Mouse (Mus musculus) mature B cell (primary cell): ENCODE data around the gene Angptl4.

Experiments
- in situ Hi-C: fragments of 300-500 bp; cut with MboI; formaldehyde crosslinking; loops from 2 replicates; pipeline ENCODE4 v1.14.3; 2019

Gene Angptl4

DNA sequence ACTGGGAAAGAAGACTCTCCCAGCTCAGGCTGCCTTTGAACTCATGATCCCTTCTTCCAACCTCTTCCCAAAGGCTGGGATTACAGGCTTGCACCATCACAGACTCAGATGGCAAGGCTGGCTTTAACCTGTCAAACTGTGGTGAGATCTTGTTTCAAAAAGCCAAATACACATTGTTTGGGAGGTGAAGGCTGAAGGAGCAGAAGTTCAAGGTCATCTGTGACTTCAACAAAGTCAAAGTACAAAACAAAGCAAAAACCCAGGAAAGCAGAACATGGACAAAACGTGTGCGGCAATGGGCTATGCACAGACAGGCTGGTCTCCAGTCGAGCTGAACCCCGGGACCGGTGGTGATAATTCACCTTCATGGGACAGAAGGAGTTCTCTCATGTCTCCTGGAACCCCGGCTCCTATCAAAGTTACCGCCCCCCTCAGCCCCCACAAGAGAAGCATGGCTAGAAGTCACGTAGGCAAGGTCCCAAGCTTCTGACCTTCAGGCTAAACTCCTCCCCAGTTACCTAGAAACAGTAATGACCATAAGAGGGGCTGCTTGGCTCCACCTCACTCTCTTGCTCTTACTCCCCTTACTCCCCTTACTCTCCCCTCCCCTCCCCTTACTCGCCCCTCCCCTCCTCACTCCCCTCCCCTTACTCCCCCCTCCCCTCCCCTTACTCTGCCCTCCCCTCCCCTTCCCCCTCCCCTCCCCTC lies 25.7 kb upstream of the Angptl4 start:
- in situ Hi-C loops, result loop anchor here (25.0 kb wide), 1 partner anchor 370 kb away; the partner anchor contains the start of gene Actl9

DNA sequence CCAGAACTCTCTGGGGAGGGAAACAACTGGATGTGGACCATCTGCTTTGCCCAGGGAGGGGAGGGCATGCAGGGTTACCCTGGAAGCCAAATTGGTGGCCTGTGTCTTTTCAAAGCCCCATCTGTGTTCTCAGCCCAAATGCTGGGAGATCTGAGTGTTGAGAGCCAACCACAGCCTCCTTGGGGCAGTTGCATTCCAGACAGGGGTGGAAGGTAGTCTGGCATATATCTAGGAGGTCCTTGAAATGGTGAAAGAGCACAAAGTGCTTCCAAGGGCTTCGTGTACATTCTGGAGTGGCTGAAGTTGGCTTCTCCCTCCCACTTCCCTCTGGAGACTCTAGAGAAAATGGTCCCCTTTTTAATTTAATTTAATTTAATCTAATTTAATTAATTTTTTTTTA lies 23.1 kb upstream of the Angptl4 start:
- in situ Hi-C loops, result loop anchor here (25.0 kb wide), 1 partner anchor 367 kb away; the partner anchor contains the start of gene Actl9

- in situ Hi-C loops, result loop anchor here (25.0 kb wide), 1 partner anchor 367 kb away; the partner anchor contains the start of gene Actl9
Observed at GRCm38 (mm10) chr17:33804205-33804604, 22.6 kb upstream of the Angptl4 start.

DNA sequence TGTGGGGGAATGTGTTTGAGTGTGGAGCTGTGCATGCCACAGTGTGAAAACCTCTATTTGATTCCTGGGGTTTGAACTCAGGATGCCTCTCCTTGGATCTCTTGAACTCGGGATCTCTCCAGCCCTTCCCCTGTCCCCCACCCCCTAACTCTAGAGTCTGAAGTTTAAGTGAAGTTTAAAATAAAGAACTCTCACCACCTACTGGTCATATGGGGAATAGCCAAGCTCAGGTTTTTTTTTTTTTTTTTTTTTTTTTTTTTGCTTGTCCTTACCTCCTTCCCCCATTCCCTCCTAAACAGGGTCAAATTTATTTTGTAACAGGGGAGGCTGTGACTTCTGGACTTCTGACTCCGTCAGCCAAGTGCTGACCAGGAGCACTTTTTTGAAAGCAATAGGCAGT lies 20.6 kb upstream of the Angptl4 start:
- in situ Hi-C loops, result loop anchor here (25.0 kb wide), 1 partner anchor 365 kb away; the partner anchor contains the start of gene Actl9

DNA sequence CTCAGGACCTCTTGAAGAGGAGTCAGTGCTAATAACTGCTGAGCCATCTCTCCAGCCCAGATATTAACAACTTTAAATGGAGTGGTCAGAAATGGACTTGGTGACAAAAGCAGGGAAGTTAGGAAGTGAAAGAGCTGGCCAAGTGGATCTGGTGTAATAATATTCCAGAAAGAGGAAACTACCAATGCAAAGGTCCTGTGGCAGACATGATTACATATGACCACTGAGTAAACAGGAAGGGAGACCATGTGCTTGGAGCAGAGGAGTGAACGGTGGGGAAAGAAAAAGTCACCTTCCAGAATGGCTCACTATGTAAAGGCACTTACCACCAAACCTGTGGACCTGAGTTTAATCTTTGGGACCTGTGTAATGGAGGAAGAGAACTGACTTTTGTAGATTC lies 17.6 kb upstream of the Angptl4 start:
- in situ Hi-C loops, result no loop called here

- in situ Hi-C loops, result no loop called here
Observed at GRCm38 (mm10) chr17:33798306-33798705, 16.7 kb upstream of the Angptl4 start.

GRCm38 (mm10) chr17:33788732-33789131 lies 7.1 kb upstream of the Angptl4 start:
- in situ Hi-C loops, result no loop called here

- in situ Hi-C loops, result no loop called here
Observed at GRCm38 (mm10) chr17:33786375-33786774, 4.7 kb upstream of the Angptl4 start.

- in situ Hi-C loops, result no loop called here
Observed at GRCm38 (mm10) chr17:33784939-33785338, 3.3 kb upstream of the Angptl4 start.

- in situ Hi-C loops, result no loop called here
Observed at GRCm38 (mm10) chr17:33783408-33783807, 1.8 kb upstream of the Angptl4 start.

- in situ Hi-C loops, result no loop called here
Observed at GRCm38 (mm10) chr17:33782067-33782466, 437 bp upstream of the Angptl4 start.

DNA sequence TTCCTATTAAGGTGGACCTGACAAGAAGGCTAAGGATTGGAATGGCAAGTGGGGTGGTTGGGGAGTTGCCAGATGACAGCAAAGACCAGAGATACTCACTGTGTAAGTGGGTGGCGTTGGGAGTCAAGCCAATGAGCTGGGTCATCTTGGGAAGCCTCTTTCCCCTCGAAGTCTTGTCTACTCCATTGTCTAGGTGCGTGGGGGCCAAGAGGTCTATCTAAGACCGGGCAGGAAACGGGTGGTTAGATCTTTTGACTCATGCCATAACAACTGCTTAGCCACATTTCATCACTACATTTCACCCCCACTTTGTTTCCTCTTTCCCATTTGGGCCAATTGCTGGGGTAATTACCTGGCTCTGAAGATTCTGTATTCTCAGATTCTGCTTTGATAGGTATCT lies 1.2 kb downstream of the Angptl4 start:
- in situ Hi-C loops, result no loop called here

- in situ Hi-C loops, result no loop called here
Observed at GRCm38 (mm10) chr17:33779967-33780295, 1.7 kb downstream of the Angptl4 start.

- in situ Hi-C loops, result no loop called here
Observed at GRCm38 (mm10) chr17:33779271-33779966, 2.2 kb downstream of the Angptl4 start.

- in situ Hi-C loops, result no loop called here
Observed at GRCm38 (mm10) chr17:33775287-33775686, 6.3 kb downstream of the Angptl4 start.

DNA sequence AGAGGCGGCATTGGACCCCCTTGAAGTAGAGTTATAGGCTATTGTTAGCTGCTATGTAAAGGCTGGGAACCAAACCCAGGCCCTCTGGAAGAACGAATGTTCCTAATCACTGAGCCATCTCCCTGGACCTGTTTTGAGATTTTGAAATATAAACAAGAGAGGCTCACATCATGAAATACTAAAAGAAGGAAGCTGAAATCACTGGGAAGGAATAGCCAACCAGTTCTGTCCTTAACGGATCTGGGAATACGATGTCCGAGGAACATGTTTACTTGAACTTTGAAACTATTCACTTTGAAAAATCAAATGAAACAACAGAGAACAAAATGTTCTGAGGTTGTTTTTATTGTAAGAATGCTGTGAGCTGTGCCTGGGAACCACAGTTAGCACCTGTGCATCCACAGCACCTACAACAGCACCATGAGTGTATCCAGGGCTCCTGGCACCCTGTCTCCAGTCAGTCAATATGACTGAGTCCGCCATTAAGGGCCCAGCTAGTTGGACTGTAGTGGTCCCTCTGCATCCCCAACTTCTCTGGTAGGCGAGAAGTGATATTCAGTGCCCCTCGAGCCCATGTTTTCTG lies 7.0 kb downstream of the Angptl4 start:
- in situ Hi-C loops, result no loop called here

- in situ Hi-C loops, result no loop called here
Observed at GRCm38 (mm10) chr17:33773871-33774572, 7.6 kb downstream of the Angptl4 start.

DNA sequence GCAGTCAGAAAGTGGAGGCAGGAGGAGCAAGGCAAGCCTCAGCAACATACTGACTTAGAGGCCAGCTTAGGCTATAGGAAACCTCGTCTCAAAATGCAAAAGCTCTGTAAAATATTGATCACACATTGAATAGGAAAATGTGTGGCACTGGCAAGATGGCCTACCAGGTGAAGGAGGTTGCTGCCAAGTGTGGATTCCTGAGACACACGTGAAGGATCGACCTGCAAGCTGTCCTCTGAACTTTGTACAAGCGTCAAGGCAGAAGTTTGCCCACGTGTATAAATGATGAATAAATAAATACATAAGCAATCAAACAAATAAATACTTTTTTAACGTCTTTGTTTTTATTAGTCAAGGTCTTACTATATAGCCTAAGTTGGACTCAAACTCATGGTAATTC lies 8.2 kb downstream of the Angptl4 start:
- in situ Hi-C loops, result no loop called here

- in situ Hi-C loops, result no loop called here
Observed at GRCm38 (mm10) chr17:33771617-33772016, 10.0 kb downstream of the Angptl4 start.

GRCm38 (mm10) chr17:33766389-33766788 lies 15.2 kb downstream of the Angptl4 start:
- in situ Hi-C loops, result no loop called here

GRCm38 (mm10) chr17:33760255-33761165 lies 21.1 kb downstream of the Angptl4 start, which contains the start of gene Rab11b:
Gene Rab11b, minus strand, starts transcription at chr17:33760530.
- in situ Hi-C loops, result no loop called here
